21 mouse cellular contexts compared by ENCODE assay signal in genomic region chr12:107924696-107925095, GRCm38 (mm10).
DNase-seq lines count a peak whose midpoint lies in the region; ATAC-seq and TF ChIP-seq lines count a peak whose summit lies in the region.
"Had no signal": no experiment of that assay in that cellular context is flagged by ENCODE, and none has a peak within 500 bp of the region (broad histone marks: within the 10 kb centered on the region; RNA-seq: fewer than 3 reads in every experiment).

No protein-coding gene starts in this region.

- no peak for DNase-seq in heart, embryonic 10.5 days (ENCODE audit: low spot score)
- no peak for DNase-seq in layer of hippocampus, adult 2 months (ENCODE audit: low spot score in 2 of 2)
- no peak for DNase-seq in layer of hippocampus, postnatal 10 days (ENCODE audit: low spot score in 2 of 2)
- peak; percentile 60 for DNase-seq in induced T-regulatory cell, adult 2 months (ENCODE audit: low read depth)
- DNase-seq in urinary bladder, postnatal 4 days (ENCODE audit: low spot score in 2 of 2) = no peak
- DNase-seq: adrenal gland, adult 8-10 months; adrenal gland, postnatal 36 days; cerebellum, adult 2 months; cerebellum, postnatal 10 days; gastrocnemius, postnatal 10 days; heart, adult 18-20 months; heart, postnatal 4 days; kidney, adult 11 months had no signal

- ATAC-seq in heart, embryonic 11.5 days (replicated peaks; ENCODE audit: insufficient number of reproducible peaks, low FRiP score, low TSS enrichment) = no peak
- ATAC-seq: CD4-positive, CD25-positive, alpha-beta regulatory T cell, adult 4 months; hindbrain, embryonic 16.5 days had no signal

- no peak overlapping the region for H3K4me2 ChIP-seq in heart, embryonic 11.5 days
- H3K4me2 ChIP-seq: embryonic facial prominence, embryonic 15.5 days; forebrain, embryonic 12.5 days; hindbrain, embryonic 12.5 days had no signal

- no peaks in the 10 kb centered on the region for H3K36me3 ChIP-seq in heart, embryonic 10.5 days
- H3K36me3 ChIP-seq in heart, embryonic 11.5 days (ENCODE audit: control insufficient read depth, insufficient read depth, low read length) = no peaks in the 10 kb centered on the region
- H3K36me3 ChIP-seq: embryonic facial prominence, embryonic 15.5 days; forebrain, embryonic 12.5 days; G1E; hindbrain, embryonic 12.5 days had no signal

- H3K27ac ChIP-seq in heart, embryonic 10.5 days = peak overlapping the region; percentile 62; the same call in 1 of the 2 replicates
- no peak overlapping the region for H3K27ac ChIP-seq in heart, embryonic 11.5 days (ENCODE audit: low read depth, low read length)
- peak overlapping the region; percentile 51; the same call in 1 of the 2 replicates for H3K27ac ChIP-seq in layer of hippocampus, adult 2 months
- H3K27ac ChIP-seq: embryonic facial prominence, embryonic 15.5 days; forebrain, embryonic 12.5 days; hindbrain, embryonic 12.5 days had no signal

- TF ChIP-seq CTCF in layer of hippocampus, adult 2 months (conservative IDR thresholded peaks at IDR 0.05) = no peak

- H3K4me1 ChIP-seq in heart, embryonic 10.5 days = peaks cover 70% of the 10 kb centered on the region
- peaks cover 43% of the 10 kb centered on the region for H3K4me1 ChIP-seq in heart, embryonic 11.5 days (ENCODE audit: control insufficient read depth, insufficient read depth, low read length)

- no peak overlapping the region for H3K4me3 ChIP-seq in heart, embryonic 10.5 days
- no peak overlapping the region for H3K4me3 ChIP-seq in heart, embryonic 11.5 days (ENCODE audit: low read depth, low read length)
- no peak overlapping the region for H3K4me3 ChIP-seq in layer of hippocampus, adult 2 months
- H3K4me3 ChIP-seq: embryonic facial prominence, embryonic 15.5 days; erythroblast, embryonic 14.5 days; forebrain, embryonic 12.5 days; hindbrain, embryonic 12.5 days had no signal

- no peak overlapping the region for H3K9ac ChIP-seq in heart, embryonic 11.5 days (ENCODE audit: low read depth, low read length)
- H3K9ac ChIP-seq: embryonic facial prominence, embryonic 15.5 days; forebrain, embryonic 12.5 days; hindbrain, embryonic 12.5 days had no signal

- WGBS in heart, embryonic 10.5 days = 76% methylated on average over 4 of the region's 4 CpGs
- WGBS in heart, embryonic 11.5 days (ENCODE audit: insufficient replicate concordance) = 79% methylated on average over 4 of the region's 4 CpGs

- no peaks in the 10 kb centered on the region for H3K9me3 ChIP-seq in heart, embryonic 10.5 days
- H3K9me3 ChIP-seq in heart, embryonic 11.5 days (replicated peaks; ENCODE audit: control insufficient read depth, low read length) = no peaks in the 10 kb centered on the region
- H3K9me3 ChIP-seq: embryonic facial prominence, embryonic 15.5 days; forebrain, embryonic 12.5 days; hindbrain, embryonic 12.5 days had no signal

- no peaks in the 10 kb centered on the region for H3K27me3 ChIP-seq in heart, embryonic 10.5 days (ENCODE audit: insufficient read depth, poor library complexity, severe bottlenecking)
- no peaks in the 10 kb centered on the region for H3K27me3 ChIP-seq in heart, embryonic 11.5 days (ENCODE audit: control insufficient read depth, insufficient read depth, low read length)
- H3K27me3 ChIP-seq: embryonic facial prominence, embryonic 15.5 days; forebrain, embryonic 12.5 days; hindbrain, embryonic 12.5 days had no signal
